Mouse (Mus musculus): Measurements from ENCODE around the gene Slc26a3.

Slc26a3 gene

GRCm38 (mm10) chr12:31513724-31514503 lies 123.2 kb downstream of the Slc26a3 start:
- peak; percentile 53 for DNase-seq (ENCODE audit: low read depth)

- peak; percentile 56 for DNase-seq (ENCODE audit: low read depth)
Observed at GRCm38 (mm10) chr12:31520119-31520518, 129.4 kb downstream of the Slc26a3 start.

- no peak for DNase-seq (ENCODE audit: low read depth)
Observed at GRCm38 (mm10) chr12:31521371-31521770, 130.7 kb downstream of the Slc26a3 start.
